Mouse (Mus musculus): Measurements from ENCODE around the gene Cd5.

GRCm38 (mm10) chr19:10734554-10734953 is 4.2 kb downstream of the Cd5 start:
- no peak for TF ChIP-seq EP300 (IDR thresholded peaks at IDR 0.05; ENCODE audit: insufficient read depth, low read depth, low read length)
- TF ChIP-seq CTCF (IDR thresholded peaks at IDR 0.05; ENCODE audit: low read depth, low read length): no peak
- TF ChIP-seq POLR2A (IDR thresholded peaks at IDR 0.05; ENCODE audit: insufficient read depth, low read length): no peak

All from ES-Bruce4 (cell line).